Mouse (Mus musculus): ENCODE measurements around the gene Gm2163. TPM values are rescaled to one million over a fixed set of nuclear protein-coding genes. Genes with fewer than 3 reads are reported as not detected.

The Gm2163 gene
- not detected for polyA plus RNA-seq (2017; shearing (Covaris generic))

DNA sequence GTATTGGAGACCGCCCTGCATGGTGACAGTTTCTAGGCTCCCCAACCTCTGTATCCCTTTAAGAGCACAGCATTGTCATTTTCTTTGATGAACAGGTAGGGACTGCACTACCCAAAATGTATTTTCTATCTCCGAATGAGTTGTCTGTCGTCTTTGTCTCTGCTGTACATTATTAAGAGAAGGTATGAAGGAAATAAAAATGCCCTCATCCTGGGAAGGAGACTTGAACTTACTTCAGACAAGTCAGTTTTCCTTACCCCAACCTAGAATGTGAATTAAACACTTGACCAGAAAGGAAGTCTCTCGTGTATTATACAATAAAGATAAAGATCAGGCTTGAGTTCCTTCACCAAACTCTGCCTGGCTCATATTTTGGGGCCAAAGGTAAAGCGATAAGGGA is at the start of gene Gm2163:
Gene Gm2163, plus strand, starts transcription at position 301 of the 400 bp plus-strand sequence.

DNA sequence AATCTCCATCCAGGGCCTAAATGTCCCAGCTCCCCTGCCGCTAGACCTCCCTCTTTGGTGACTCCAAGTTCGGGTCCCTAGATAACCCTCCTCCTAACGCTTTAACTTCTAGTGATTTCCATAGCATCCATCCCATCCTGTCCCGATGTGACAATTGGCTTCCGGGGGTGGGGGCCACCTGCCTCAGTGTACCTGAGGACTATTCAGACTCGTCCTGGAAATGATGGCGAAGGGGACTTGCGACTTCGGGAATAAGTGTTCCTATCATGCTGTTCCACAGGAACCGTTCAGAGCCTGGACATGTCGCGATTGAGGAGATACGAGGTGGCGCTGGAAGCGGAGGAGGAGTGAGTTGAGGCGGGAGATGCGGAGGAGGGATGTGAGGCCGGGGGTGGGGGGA is 27.5 kb upstream of the Gm2163 start, which contains the start of gene Gm21586:
Gene Gm21586, plus strand, starts transcription at position 301 of the 400 bp plus-strand sequence.

DNA sequence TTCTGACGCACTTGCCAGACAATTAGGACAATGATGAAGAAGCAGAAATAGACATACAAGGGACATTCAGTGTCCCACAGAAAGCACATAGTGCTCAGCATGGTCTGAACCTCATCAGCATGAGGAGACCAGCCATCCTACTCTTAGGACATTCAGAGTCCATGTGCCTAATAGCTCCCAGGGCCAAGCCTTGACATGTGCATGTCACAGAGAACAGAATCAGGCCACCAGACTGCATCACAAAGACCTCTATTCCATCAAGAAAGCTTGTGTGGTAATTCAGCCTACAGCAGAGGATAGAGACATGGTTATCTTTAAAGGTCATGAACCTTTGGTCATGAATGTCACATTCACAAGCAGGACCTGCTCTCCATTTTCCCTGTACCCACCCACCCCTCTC is 61.5 kb downstream of the Gm2163 start, which contains the start of gene Fam205a2:
Gene Fam205a2, minus strand, starts transcription at position 101 of the 400 bp plus-strand sequence.

DNA sequence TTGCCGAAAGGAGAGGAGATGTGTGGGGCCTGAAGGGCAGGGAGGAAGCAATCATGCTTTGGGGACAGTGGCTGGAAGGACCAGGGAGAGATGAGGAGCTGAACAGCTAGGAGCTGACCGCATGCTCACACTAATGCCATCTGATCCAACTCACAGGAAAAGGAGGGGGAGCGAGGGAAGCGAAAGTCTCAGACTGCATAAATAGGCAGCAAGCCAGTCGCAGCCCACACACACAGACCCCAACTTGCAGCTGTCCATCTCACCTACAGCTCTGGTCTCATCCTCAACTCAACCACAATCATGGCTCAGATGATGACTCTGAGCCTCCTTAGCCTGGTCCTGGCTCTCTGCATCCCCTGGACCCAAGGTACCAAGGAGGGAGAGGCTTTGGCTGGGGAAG is 145.3 kb downstream of the Gm2163 start, which contains the start of gene Gm10591:
Gene Gm10591, plus strand, starts transcription at position 301 of the 400 bp plus-strand sequence.

GRCm38 (mm10) chr4:42629419-42629818 is 162.9 kb downstream of the Gm2163 start, which contains the start of gene Gm2564:
Gene Gm2564 (plus strand): TSS chr4:42629719.

Other genes starting within 250 kb of the Gm2163 start
- gene Gm10600, start 226.1 kb upstream of the Gm2163 start, polyA plus RNA-seq (2017; shearing (Covaris generic)), result not detected
- gene Ccl21b, start 211.0 kb upstream of the Gm2163 start, polyA plus RNA-seq (2017; shearing (Covaris generic)), result not detected
- 1 to 10 TPM in 1 of 2 experiments, not detected in 1; 1.0 TPM for gene Gm21953, start 172.5 kb upstream of the Gm2163 start, polyA plus RNA-seq (2017; shearing (Covaris generic))
- gene Fam205a3, start 148.4 kb upstream of the Gm2163 start, polyA plus RNA-seq (2017; shearing (Covaris generic)), result not detected
- 1 to 10 TPM in 1 of 2 experiments, not detected in 1; 1.0 TPM for gene Gm21586, start 27.4 kb upstream of the Gm2163 start, polyA plus RNA-seq (2017; shearing (Covaris generic))
- gene Fam205a2, start 61.4 kb downstream of the Gm2163 start, polyA plus RNA-seq (2017; shearing (Covaris generic)), result not detected
- not detected for gene Gm10591, start 145.4 kb downstream of the Gm2163 start, polyA plus RNA-seq (2017; shearing (Covaris generic))
- under 1 TPM in 1 of 2 experiments, not detected in 1; 0.39 TPM for gene Gm2564, start 163.0 kb downstream of the Gm2163 start, polyA plus RNA-seq (2017; shearing (Covaris generic))
- gene Ccl27b, start 188.5 kb downstream of the Gm2163 start, polyA plus RNA-seq (2017; shearing (Covaris generic)), result not detected
- gene Il11ra2, start 195.1 kb downstream of the Gm2163 start, polyA plus RNA-seq (2017; shearing (Covaris generic)), result not detected